Mouse (Mus musculus) gastrocnemius, postnatal 36 days (tissue): ENCODE measurements around the gene Gm3159. TPM values are rescaled to one million over a fixed set of nuclear protein-coding genes. Genes with fewer than 3 reads are reported as not detected.
"Not testable (repeated sequence)": the region's sequence is repeated elsewhere in the genome, so short reads cannot be mapped to it uniquely, and the experiment has no call there.

ENCODE experiments used
- DNase-seq, 2 experiments: peaks; one replicate each; pipeline ENCODE4 v3.0.0; 2022
- intact Hi-C: fragments of 180-260 bp; cut with DNase I; formaldehyde crosslinking; loops from one replicate; pipeline ENCODE4 v1.15.1; 2025
- long read RNA-seq, 2 experiments: library from polyadenylated mRNA; stranded (forward); transcript quantifications; one replicate each; pipeline ENCODE4 v2.0.0; 2021
- total RNA-seq, 2 experiments: library from RNA; stranded (reverse); gene quantifications; 2 replicates each; pipeline ENCODE4 v1.2.3; 2021

The Gm3159 gene
- not detected for total RNA-seq
- long read RNA-seq, experiment 1 = 0 reads
- long read RNA-seq, experiment 2 = 0 reads

GRCm38 (mm10) chr14:4397226-4397625 is at the start of gene Gm3159:
Gm3159 (plus strand) TSS chr14:4397526.
- DNase-seq, intact Hi-C loops: not testable (repeated sequence)

DNA sequence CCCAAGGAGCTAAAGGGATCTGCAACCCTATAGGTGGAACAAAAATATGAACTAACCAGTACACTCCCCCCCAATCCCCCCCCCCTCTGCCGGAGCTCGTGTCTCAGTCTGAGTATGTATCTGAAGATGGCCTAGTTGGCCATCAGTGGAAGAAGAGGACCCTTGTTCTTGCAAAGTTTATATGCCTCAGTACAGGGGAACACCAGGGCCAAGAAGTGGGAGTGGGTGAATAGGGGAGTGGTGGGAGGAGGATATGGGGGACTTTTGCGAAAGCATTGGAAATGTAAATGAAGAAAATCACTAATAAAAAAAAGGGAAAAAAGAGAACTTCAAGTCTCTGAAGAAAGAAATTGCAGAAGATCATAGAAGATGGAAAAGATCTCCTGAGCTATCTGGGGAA is 28.3 kb upstream of the Gm3159 start:
- DNase-seq, intact Hi-C loops: not testable (repeated sequence)

- intact Hi-C loops, DNase-seq: not testable (repeated sequence)
Measured at GRCm38 (mm10) chr14:4369691-4370090, 27.6 kb upstream of the Gm3159 start.

DNA sequence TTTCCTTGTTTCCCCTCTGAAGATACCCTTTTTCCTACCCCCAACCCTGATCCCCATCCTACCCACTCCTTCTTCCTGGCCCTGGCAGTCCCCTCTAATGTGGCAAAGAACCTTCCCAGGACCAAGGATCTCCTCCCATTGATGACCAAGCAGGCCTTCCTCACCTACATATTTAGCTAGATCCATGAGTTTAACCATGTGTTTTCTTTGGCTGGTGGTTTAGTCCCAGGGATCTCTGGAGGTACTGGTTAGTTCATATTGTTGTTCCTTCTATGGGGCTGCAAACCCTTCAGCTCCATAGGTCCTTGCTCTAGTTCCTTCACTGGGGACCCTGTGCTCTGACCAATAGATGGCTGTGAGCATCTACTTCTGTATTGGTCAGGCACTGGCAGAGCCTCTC is 19.5 kb upstream of the Gm3159 start:
- DNase-seq = not testable (repeated sequence)

DNA sequence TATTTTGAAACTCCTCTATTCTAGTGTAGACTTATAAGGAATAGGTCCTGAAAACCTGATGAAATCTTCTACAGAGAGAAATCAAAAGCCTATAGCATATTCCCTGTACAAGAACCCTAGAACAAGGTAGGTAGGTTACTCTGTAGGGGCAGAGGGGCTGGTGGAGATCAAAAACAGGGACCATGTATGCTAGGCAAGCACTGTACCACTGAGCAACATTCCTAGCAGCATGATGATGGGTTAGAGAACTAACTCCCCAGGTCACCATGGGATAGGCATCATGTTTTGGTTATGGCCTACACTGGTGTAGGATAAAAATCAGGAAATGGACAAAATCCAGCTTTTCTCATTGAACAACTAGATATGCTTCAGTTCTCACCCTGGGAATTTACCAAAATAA is 11.7 kb upstream of the Gm3159 start:
- DNase-seq, intact Hi-C loops: not testable (repeated sequence)

More for the DNA sequence above, 19.5 kb upstream of the Gm3159 start:
- intact Hi-C loops = not testable (repeated sequence)

GRCm38 (mm10) chr14:4392841-4393530 is 4.3 kb upstream of the Gm3159 start:
- intact Hi-C loops = not testable (repeated sequence)

DNA sequence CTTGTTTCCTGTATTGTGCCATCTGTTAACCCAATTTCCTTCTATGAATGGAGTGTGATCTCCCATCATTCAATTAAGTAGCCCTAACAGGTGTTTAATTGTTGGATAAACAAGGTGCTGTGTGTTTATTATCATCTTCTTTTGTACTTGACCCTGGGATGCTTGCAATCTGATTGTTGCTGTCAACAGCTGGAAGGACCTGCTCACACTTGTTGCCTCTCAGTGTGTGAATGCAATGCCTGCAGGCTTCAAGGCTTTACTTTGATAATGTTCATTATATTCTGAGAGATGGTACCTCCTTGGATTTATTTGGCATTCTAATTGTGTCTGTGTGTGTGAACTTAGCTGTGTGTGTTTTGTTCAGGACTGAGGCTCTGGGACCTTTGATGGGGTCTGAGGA is 1.3 kb downstream of the Gm3159 start:
- DNase-seq, intact Hi-C loops: not testable (repeated sequence)

More at GRCm38 (mm10) chr14:4392841-4393530, 4.3 kb upstream of the Gm3159 start:
- peak in 1 of 2 experiments; percentile 13 for DNase-seq

DNA sequence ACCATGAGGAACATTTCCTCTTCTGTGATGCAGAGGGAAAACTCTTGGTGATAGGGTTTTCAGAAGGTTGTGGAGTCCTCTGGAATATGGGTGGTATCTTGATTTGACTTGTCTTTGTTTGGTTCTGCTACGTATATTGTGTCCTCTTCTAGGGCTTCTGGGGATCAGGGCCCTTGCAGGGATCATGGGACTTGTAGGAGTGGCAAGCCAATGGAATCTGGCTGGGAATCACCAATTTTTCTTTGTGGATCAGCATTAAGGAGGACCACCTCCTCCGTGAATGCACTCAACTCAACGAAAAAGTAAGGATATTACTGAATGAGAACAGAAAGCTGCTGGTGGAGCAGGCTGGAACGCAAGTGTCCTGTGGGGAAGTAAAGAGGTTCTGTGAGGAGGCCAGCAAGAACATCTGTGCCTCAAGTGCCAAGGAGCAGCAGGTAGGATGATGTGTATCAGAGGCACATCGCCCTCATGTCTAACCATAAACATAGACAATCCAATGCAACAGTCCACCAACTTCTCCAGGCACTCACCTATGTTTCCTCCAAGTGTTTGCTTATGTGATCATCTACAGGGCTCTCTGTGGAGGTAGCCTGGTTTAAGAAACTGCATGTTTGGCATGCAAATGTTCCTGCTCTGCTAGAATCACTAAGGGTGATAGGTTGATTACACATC is 2.9 kb downstream of the Gm3159 start:
- peak in 1 of 2 experiments; percentile 17 for DNase-seq
- intact Hi-C loops = not testable (repeated sequence)

GRCm38 (mm10) chr14:4401245-4401644 is 3.9 kb downstream of the Gm3159 start:
- DNase-seq, intact Hi-C loops: not testable (repeated sequence)

- intact Hi-C loops, DNase-seq: not testable (repeated sequence)
Measured at GRCm38 (mm10) chr14:4403840-4404239, 6.5 kb downstream of the Gm3159 start.

GRCm38 (mm10) chr14:4409939-4410338 is 12.6 kb downstream of the Gm3159 start:
- intact Hi-C loops, DNase-seq: not testable (repeated sequence)

DNA sequence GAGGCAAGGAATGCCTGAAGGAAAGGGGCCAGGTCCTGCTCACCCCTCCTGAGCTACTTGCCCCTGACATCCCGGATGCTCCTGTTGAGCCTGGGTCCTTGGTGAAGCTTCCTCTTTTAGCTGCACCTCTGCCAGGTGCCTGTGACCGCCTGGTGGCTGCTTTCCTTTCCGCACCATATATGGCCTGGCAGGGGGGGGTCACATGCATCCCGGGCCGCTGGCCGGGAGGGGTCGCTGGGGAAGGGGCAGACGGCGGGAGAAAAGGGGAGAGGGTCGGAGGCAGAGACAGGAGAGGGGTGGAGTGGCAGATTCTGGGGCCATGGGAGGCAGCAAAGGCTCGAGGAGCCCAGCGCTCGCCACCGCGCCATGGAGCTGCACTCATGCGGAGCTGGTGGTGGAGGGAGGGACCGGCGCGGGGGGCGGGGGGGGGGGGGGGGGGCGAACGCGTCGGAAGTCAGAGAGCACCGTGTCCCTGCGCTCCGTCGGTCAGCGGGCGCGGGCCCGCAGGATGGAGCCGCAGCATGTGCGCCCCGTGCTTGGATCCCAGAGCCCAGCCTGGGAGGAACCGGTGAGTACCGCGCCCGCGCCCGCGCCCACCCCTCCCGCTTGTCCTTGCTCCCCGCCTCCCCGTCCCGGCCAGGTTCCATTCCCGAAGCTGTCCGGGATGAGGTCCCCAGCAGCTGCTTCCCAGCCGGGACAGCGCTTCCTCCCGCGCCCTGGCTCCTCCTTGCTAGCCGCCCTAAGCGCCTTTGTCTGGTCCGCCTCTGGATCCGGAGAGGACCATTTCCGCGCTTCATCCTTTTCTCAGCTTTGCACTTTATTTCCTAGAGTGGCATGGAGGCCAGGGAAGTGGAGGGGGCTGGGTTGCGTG is 17.9 kb downstream of the Gm3159 start, which contains the start of gene Gm3164:
Gm3164 (plus strand) TSS at position 484 of the 871 bp plus-strand sequence.
- intact Hi-C loops = not testable (repeated sequence)
- DNase-seq = peak; percentile 34 to 41

- intact Hi-C loops = not testable (repeated sequence)
Measured at GRCm38 (mm10) chr14:4430692-4431091, 33.4 kb downstream of the Gm3159 start, which contains the start of gene Gm3173. Gm3173 (plus strand) TSS chr14:4430992.

More at GRCm38 (mm10) chr14:4430692-4431091, 33.4 kb downstream of the Gm3159 start, which contains the start of gene Gm3173:
- not testable (repeated sequence) for DNase-seq

Other genes starting within 250 kb of the Gm3159 start
- gene Gm3127, start 232.5 kb upstream of the Gm3159 start, total RNA-seq = not detected
- gene Gm2974, start 214.9 kb upstream of the Gm3159 start, total RNA-seq = not detected
- not detected for gene Gm3138, start 147.9 kb upstream of the Gm3159 start, total RNA-seq
- gene Gm3149, start 80.2 kb upstream of the Gm3159 start, total RNA-seq = not detected
- gene 2610042L04Rik, start 62.8 kb upstream of the Gm3159 start, total RNA-seq = under 1 TPM in 1 of 2 experiments, not detected in 1; 0.31 TPM
- gene Gm3164, start 17.9 kb downstream of the Gm3159 start, total RNA-seq = under 1 TPM in 1 of 2 experiments, not detected in 1; 0.26 TPM
- gene Gm3173, start 33.5 kb downstream of the Gm3159 start, total RNA-seq = not detected
- gene Gm3182, start 84.2 kb downstream of the Gm3159 start, total RNA-seq = not detected
- gene Gm3047, start 157.9 kb downstream of the Gm3159 start, total RNA-seq = not detected
- not detected for gene Gm8159, start 234.8 kb downstream of the Gm3159 start, total RNA-seq